Mouse (Mus musculus) midbrain, embryonic 12.5 days (tissue): ENCODE results near the gene Tnfsf9. TPM values are rescaled to one million over a fixed set of nuclear protein-coding genes. Genes with fewer than 3 reads are reported as not detected.

ENCODE experiments used
- ATAC-seq: fragments of 200-750 bp; cut with Nextera tagmentation; 2 replicates; pipeline ENCODE4 v1.8.0; 2017; ENCODE audit warnings: low read depth, moderate TSS enrichment, moderate library complexity; ENCODE audit not compliant: low FRiP score
- H3K27ac ChIP-seq: fragments of 300-500 bp; sonication (generic); replicated peaks from 2 replicates; pipeline ENCODE4 v1.5.1; 2016; ENCODE audit warnings: mild to moderate bottlenecking
- H3K27me3 ChIP-seq: fragments of 300-500 bp; sonication (generic); 2 replicates; pipeline ENCODE4 v1.6.1; 2016; ENCODE audit warnings: mild to moderate bottlenecking
- H3K36me3 ChIP-seq: fragments of 300-500 bp; sonication (generic); 2 replicates; pipeline ENCODE4 v1.6.1; 2016
- H3K4me1 ChIP-seq: fragments of 300-500 bp; sonication (generic); 2 replicates; pipeline ENCODE4 v1.6.1; 2016
- H3K4me2 ChIP-seq: fragments of 300-500 bp; sonication (generic); replicated peaks from 2 replicates; pipeline ENCODE4 v1.6.1; 2016; ENCODE audit warnings: mild to moderate bottlenecking, moderate library complexity
- H3K4me3 ChIP-seq: fragments of 300-500 bp; sonication (generic); 2 replicates; pipeline ENCODE4 v1.5.1; 2016; ENCODE audit warnings: mild to moderate bottlenecking
- H3K9ac ChIP-seq: fragments of 300-500 bp; sonication (generic); replicated peaks from 2 replicates; pipeline ENCODE4 v1.6.1; 2016; ENCODE audit warnings: mild to moderate bottlenecking, moderate library complexity
- H3K9me3 ChIP-seq: fragments of 300-500 bp; sonication (generic); 2 replicates; pipeline ENCODE4 v1.6.1; 2016; ENCODE audit warnings: mild to moderate bottlenecking
- WGBS: fragments of 180-500 bp; shearing (Covaris S2); methylation state at CpG from one replicate; pipeline ENCODE4 v1.1.7; 2016; 5-methylcytosine and 5-hydroxymethylcytosine counted together
- polyA plus RNA-seq: library from polyadenylated mRNA; unstranded; fragments of >200 nt; fragmentation: Nextera tagmentation; extraction: Ambion mirVana; gene quantifications from 2 replicates; pipeline ENCODE4 v1.2.1, GENCODE M21; 2016

The Tnfsf9 gene
- 6.9 and 7.8 TPM in 2 replicates for polyA plus RNA-seq

DNA sequence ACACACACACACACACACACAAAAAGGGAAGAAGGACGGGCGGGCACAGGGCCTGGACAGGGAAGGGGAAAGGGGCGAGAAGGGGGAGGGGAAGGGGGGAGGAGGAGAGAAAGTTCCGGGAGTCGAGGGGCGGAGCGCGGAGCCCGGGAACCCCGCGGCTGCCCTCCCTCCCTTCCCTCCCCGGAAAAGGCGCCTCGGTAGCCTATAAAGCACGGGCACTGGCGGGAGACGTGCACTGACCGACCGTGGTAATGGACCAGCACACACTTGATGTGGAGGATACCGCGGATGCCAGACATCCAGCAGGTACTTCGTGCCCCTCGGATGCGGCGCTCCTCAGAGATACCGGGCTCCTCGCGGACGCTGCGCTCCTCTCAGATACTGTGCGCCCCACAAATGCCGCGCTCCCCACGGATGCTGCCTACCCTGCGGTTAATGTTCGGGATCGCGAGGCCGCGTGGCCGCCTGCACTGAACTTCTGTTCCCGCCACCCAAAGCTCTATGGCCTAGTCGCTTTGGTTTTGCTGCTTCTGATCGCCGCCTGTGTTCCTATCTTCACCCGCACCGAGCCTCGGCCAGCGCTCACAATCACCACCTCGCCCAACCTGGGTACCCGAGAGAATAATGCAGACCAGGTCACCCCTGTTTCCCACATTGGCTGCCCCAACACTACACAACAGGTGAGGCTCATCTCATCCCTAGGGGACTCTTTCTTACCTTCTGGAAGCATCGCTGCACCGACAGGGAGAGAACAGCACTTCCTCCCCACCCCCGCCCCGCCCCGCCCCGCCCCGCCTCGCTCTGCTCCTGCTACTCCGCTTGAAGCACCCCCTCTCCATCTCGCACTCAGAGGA is at the start of gene Tnfsf9:
Tnfsf9 (plus strand) TSS at position 145 of the 854 bp plus-strand sequence.
- Histone ChIP-seq H3K27ac (no peak within 1 kb of the TSS), H3K9me3 (no peaks in the 10 kb centered on the region), H3K4me2 (peak within 1 kb of the TSS; percentile 86), H3K27me3 (0 out of 2 replicates have a peak, but pooled peaks cover 6% of the 10 kb centered on the region), H3K9ac (peak within 1 kb of the TSS; percentile 74), H3K4me1 (peaks cover 24% of the 10 kb centered on the region), H3K4me3 (peak within 1 kb of the TSS; percentile 61), H3K36me3 (no peaks in the 10 kb centered on the region)
- ATAC-seq: peak; percentile 86
- under 1% methylated on average over 54 of the region's 61 CpGs for WGBS

DNA sequence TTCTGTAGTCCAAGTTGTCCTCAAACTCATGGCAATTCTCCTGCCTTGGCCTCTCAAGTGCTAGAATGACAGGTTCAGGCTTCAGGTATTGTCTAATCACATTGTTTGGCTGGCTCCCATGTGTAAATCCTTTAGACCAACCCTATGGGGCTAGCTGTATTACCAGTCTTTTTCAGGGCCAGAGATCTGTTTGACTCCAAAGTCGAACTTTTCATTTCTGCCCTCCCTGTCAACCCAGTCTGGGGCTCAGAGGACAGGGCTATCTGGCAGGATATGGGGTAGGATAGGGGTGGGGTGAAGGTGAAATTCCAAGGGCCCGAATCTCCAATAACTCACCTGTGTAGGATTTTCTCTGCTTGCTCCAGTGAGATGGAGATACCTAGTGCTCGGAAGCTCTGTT is 48.9 kb upstream of the Tnfsf9 start:
- WGBS: 88% methylated on average over 3 of the region's 3 CpGs
- peaks cover 5% of the 10 kb centered on the region for H3K27me3 ChIP-seq
- ATAC-seq: no peak
- H3K27ac ChIP-seq: no peak overlapping the region
- peaks cover 21% of the 10 kb centered on the region for H3K4me1 ChIP-seq
- no peak overlapping the region for H3K4me3 ChIP-seq
- H3K4me2 ChIP-seq: no peak overlapping the region
- H3K36me3 ChIP-seq: peaks cover 52% of the 10 kb centered on the region
- H3K9me3 ChIP-seq: no peaks in the 10 kb centered on the region
- H3K9ac ChIP-seq: no peak overlapping the region

- no peaks in the 10 kb centered on the region for H3K9me3 ChIP-seq
- WGBS: under 1% methylated on average over 13 of the region's 22 CpGs
- peaks cover 26% of the 10 kb centered on the region; the same call in 1 of the 2 replicates for H3K36me3 ChIP-seq
- ATAC-seq: no peak
- peak within 1 kb of the TSS; percentile 84 for H3K27ac ChIP-seq
- H3K4me1 ChIP-seq: peaks cover 30% of the 10 kb centered on the region
- peak within 1 kb of the TSS; percentile 83 for H3K4me2 ChIP-seq
- H3K4me3 ChIP-seq: peak within 1 kb of the TSS; percentile 79
- peak within 1 kb of the TSS; percentile 77 for H3K9ac ChIP-seq
- peaks cover 30% of the 10 kb centered on the region for H3K27me3 ChIP-seq
These were observed 46.1 kb upstream of the Tnfsf9 start, which contains the start of gene Crb3 for GRCm38 (mm10) chr17:57058891-57059485. Gene Crb3 (plus strand): TSS chr17:57059105.

DNA sequence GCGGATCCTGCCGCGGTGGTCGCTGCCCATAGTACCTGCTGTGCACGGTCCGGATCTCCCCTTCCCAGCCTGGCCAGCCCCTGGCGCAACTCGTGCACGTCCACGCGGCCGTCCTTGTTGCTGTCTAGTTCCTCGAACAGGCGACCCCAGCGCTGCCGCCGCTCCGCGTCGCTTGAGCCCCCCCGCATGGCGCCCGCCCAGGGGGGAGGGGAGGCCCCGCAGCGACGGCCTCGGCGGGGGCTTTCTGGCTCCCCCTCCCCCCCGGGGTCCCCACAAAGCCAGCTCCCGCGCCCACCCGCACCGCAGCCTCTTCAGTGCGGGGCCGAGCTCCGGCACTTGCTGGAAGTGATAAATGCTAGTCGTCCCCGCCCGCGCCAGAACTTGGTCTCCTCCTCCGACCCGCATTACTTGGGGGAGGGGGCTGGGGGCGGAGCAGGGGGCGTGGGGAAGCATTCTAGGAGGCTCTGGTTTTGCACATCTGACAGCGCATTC is 45.6 kb upstream of the Tnfsf9 start, which contains the start of gene Slc25a23:
Slc25a23 (minus strand) TSS at position 378 of the 492 bp plus-strand sequence.
- WGBS: under 1% methylated on average over 22 of the region's 45 CpGs
- peak within 1 kb of the TSS; percentile 79 for H3K4me3 ChIP-seq

DNA sequence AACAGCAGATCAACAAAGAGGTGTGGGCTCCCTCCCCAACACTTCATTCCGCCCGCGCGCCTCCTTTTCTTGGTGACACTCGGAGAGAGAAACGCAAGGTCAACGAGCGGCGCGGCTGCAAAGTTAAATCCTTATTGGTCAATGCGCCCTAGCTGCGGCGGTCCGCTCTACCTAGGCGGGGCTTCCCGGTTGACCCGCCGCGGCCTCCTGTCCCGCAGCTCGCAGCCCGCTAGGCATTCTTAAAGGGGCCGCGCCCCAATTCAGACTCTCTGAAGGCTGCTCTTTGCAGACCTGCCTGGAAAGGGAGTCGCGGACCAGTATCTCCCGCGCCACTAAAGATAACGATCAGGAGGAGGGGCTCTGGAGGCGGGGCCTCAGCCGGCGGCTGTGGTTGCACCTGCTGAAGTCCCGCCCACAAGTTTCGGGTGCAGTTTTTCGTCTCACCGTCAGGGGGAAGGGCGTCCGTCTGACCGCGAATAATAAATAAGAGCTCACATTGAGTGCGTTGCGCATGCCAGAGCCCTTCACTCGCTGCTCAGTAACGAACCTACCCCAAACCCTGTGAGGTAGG is 44.8 kb upstream of the Tnfsf9 start:
- Histone ChIP-seq H3K4me1 (peaks cover 30% of the 10 kb centered on the region), H3K4me3 (peak overlapping the region; percentile 79), H3K36me3 (peaks cover 13% of the 10 kb centered on the region; the same call in 1 of the 2 replicates), H3K4me2 (peak overlapping the region; percentile 83), H3K9ac (peak overlapping the region; percentile 77), H3K27ac (peak overlapping the region; percentile 84), H3K9me3 (no peaks in the 10 kb centered on the region), H3K27me3 (peaks cover 41% of the 10 kb centered on the region)
- under 1% methylated on average over 44 of the region's 44 CpGs for WGBS
- ATAC-seq: peak; percentile 91

More for the DNA sequence above, 45.6 kb upstream of the Tnfsf9 start, which contains the start of gene Slc25a23:
- H3K9ac ChIP-seq: peak within 1 kb of the TSS; percentile 77
- peaks cover 35% of the 10 kb centered on the region for H3K27me3 ChIP-seq
- peak within 1 kb of the TSS; percentile 84 for H3K27ac ChIP-seq
- peak; percentile 73 for ATAC-seq
- peaks cover 21% of the 10 kb centered on the region; the same call in 1 of the 2 replicates for H3K36me3 ChIP-seq
- no peaks in the 10 kb centered on the region for H3K9me3 ChIP-seq
- peaks cover 30% of the 10 kb centered on the region for H3K4me1 ChIP-seq
- peak within 1 kb of the TSS; percentile 83 for H3K4me2 ChIP-seq

DNA sequence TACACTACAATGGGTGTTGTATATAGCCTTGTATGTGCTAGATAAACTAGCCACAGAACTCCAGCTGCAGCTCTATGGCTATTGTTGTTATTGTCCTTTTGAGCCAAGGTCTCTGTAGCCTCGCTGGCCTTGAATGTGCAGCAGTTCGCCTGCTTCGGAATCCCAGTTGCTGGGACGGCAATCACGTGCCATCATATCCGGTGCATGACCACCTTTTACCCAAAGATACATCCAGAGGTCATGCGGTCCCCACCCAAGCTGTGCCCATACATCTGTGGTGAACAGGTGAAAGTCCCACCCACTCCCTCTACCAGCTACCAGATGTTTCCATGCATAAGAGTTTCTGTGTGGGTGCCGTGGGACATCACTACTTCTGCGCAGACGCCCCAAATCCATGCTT is 44.1 kb upstream of the Tnfsf9 start:
- Histone ChIP-seq H3K27me3 (peaks cover 43% of the 10 kb centered on the region), H3K27ac (no peak overlapping the region), H3K36me3 (peaks cover 7% of the 10 kb centered on the region; the same call in 1 of the 2 replicates), H3K4me2 (peak overlapping the region; percentile 83), H3K9ac (no peak overlapping the region), H3K4me3 (peak overlapping the region; percentile 79), H3K4me1 (peaks cover 30% of the 10 kb centered on the region), H3K9me3 (no peaks in the 10 kb centered on the region)
- ATAC-seq: no peak
- 44% methylated on average over 10 of the region's 10 CpGs for WGBS

- Histone ChIP-seq H3K27ac (no peak overlapping the region), H3K4me1 (peaks cover 30% of the 10 kb centered on the region), H3K36me3 (peaks cover 3% of the 10 kb centered on the region; the same call in 1 of the 2 replicates), H3K4me3 (peak overlapping the region; percentile 31), H3K9ac (0 out of 2 replicates have a peak overlapping the region, but pooled peaks have one; percentile 21), H3K9me3 (no peaks in the 10 kb centered on the region), H3K27me3 (peaks cover 43% of the 10 kb centered on the region), H3K4me2 (peak overlapping the region; percentile 43)
- no peak for ATAC-seq
- WGBS: 2% methylated on average over 39 of the region's 39 CpGs
These were observed 43.1 kb upstream of the Tnfsf9 start for GRCm38 (mm10) chr17:57062011-57062521.

DNA sequence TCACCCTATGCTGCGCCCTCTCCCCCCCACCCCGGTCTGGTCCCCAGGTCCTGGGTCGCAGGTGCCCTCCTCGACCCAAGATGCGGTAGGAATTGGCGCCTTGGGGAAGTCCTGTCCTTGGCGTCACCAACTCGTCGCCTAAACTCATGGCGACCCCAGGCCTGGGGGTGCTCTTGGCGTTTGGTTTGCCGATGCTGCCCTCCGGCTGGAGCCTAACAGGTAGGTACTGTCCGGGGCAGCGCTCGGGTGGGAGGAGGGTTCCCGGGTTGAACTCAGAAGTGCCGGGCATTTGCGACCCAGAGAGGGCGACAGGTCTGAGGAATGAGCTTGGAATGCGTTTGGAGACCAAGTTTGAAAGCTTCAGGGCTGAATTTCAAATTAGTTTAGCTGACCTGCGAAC is 42.6 kb upstream of the Tnfsf9 start:
- Histone ChIP-seq H3K27ac (no peak overlapping the region), H3K27me3 (peaks cover 43% of the 10 kb centered on the region)
- WGBS: 1% methylated on average over 22 of the region's 22 CpGs

DNA sequence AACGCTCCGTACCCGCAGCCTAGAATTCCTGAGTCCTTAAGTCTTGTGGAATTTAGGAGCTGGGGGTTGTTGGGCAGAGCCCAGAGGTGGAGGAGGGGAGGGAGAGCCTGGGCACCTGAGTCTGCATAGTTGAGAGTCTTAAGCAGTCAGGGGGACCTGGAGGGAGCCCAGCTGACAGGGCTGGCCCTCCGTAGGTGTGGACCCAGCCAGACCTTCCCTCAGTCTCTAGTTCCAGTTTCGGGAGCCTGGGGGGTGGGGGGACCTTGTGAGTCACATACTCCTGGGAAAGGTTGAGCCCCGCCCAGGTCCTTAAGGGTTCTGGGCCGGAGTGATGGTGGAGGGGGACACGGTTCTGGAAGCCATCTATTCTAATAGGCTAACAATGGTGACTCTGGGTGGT is 42.1 kb upstream of the Tnfsf9 start:
- Histone ChIP-seq H3K4me3 (no peak overlapping the region), H3K27ac (no peak overlapping the region), H3K9ac (no peak overlapping the region), H3K4me2 (no peak overlapping the region), H3K9me3 (no peaks in the 10 kb centered on the region), H3K36me3 (no peaks in the 10 kb centered on the region), H3K27me3 (peaks cover 43% of the 10 kb centered on the region), H3K4me1 (peaks cover 28% of the 10 kb centered on the region)
- ATAC-seq: no peak
- WGBS: 11% methylated on average over 8 of the region's 8 CpGs

More for the DNA sequence above, 42.6 kb upstream of the Tnfsf9 start:
- no peaks in the 10 kb centered on the region for H3K36me3 ChIP-seq
- ATAC-seq: no peak
- H3K4me1 ChIP-seq: peaks cover 30% of the 10 kb centered on the region
- no peak overlapping the region for H3K9ac ChIP-seq
- peak overlapping the region; percentile 43 for H3K4me2 ChIP-seq
- peak overlapping the region; percentile 31 for H3K4me3 ChIP-seq
- H3K9me3 ChIP-seq: no peaks in the 10 kb centered on the region

GRCm38 (mm10) chr17:57066908-57067307 is 38.2 kb upstream of the Tnfsf9 start:
- Histone ChIP-seq H3K9ac (no peak overlapping the region), H3K4me1 (peaks cover 14% of the 10 kb centered on the region), H3K4me2 (no peak overlapping the region), H3K4me3 (no peak overlapping the region), H3K36me3 (no peaks in the 10 kb centered on the region), H3K9me3 (no peaks in the 10 kb centered on the region), H3K27me3 (peaks cover 32% of the 10 kb centered on the region), H3K27ac (no peak overlapping the region)
- 61% methylated on average over 5 of the region's 5 CpGs for WGBS
- ATAC-seq: no peak

DNA sequence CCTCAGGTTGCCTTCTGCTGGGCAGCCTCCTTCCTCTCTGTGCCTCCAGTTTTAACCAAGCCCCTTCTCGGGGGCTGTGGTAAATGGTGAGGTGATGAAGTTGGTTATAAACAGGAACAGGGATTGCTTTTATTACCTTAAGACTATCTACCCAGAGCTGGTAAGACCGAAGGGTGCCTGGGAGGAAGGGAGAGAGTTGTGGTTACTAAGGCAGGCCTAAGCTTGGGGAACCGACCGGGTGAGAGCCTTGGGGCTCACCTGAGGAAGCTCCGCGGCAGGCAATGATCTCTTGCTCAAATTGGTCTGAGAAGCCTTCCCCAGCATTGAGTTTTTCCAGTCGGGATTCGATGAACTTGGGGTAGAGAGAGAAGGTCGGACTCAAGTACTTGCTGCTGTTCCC is 34.9 kb upstream of the Tnfsf9 start:
- Histone ChIP-seq H3K27me3 (peaks cover 3% of the 10 kb centered on the region), H3K4me1 (peaks cover 7% of the 10 kb centered on the region; the same call in 1 of the 2 replicates), H3K4me3 (peak overlapping the region; percentile 20), H3K9me3 (no peaks in the 10 kb centered on the region), H3K36me3 (no peaks in the 10 kb centered on the region), H3K4me2 (peak overlapping the region; percentile 42), H3K9ac (no peak overlapping the region), H3K27ac (no peak overlapping the region)
- ATAC-seq: peak; percentile 17; the same call in 1 of the 2 replicates
- 11% methylated on average over 9 of the region's 9 CpGs for WGBS
